Mouse (Mus musculus) NIH3T3 (cell line): Measurements from ENCODE around the gene Aldh16a1.
A peak's percentile ranks its signal among the peaks of the same experiment; 100 is the strongest.

ENCODE experiments used
- DNase-seq: peaks from one replicate; pipeline ENCODE4 v3.0.0-alpha.2; 2012; ENCODE audit warnings: low read depth

Aldh16a1 gene

GRCm38 (mm10) chr7:45154096-45154992, at the start of gene Aldh16a1, which contains the start of gene Pih1d1:
TSS of gene Aldh16a1 (minus strand) at chr7:45154584.
TSS of gene Pih1d1 (plus strand) at chr7:45154303.
- peak; percentile 98 for DNase-seq

- no peak for DNase-seq
Observed at GRCm38 (mm10) chr7:45202654-45203053, 48.3 kb upstream of the Aldh16a1 start.

- no peak for DNase-seq
Observed at GRCm38 (mm10) chr7:45198961-45199360, 44.6 kb upstream of the Aldh16a1 start.

- peak; percentile 92 for DNase-seq
Observed at GRCm38 (mm10) chr7:45198435-45198834, 44.1 kb upstream of the Aldh16a1 start.

GRCm38 (mm10) chr7:45196994-45197393, 42.6 kb upstream of the Aldh16a1 start:
- peak; percentile 44 for DNase-seq

- no peak for DNase-seq
Observed at GRCm38 (mm10) chr7:45196176-45196535, 41.8 kb upstream of the Aldh16a1 start.

- no peak for DNase-seq
Observed at GRCm38 (mm10) chr7:45195341-45196175, 41.2 kb upstream of the Aldh16a1 start.

- DNase-seq: no peak
Observed at GRCm38 (mm10) chr7:45193871-45194785, 39.7 kb upstream of the Aldh16a1 start.

- no peak for DNase-seq
Observed at GRCm38 (mm10) chr7:45193406-45193805, 39.0 kb upstream of the Aldh16a1 start.

GRCm38 (mm10) chr7:45192585-45193310, 38.4 kb upstream of the Aldh16a1 start:
- no peak for DNase-seq

- peak; percentile 66 for DNase-seq
Observed at GRCm38 (mm10) chr7:45191803-45192363, 37.5 kb upstream of the Aldh16a1 start.

GRCm38 (mm10) chr7:45191161-45191560, 36.8 kb upstream of the Aldh16a1 start:
- DNase-seq: no peak

GRCm38 (mm10) chr7:45190186-45190585, 35.8 kb upstream of the Aldh16a1 start:
- DNase-seq: peak; percentile 35

GRCm38 (mm10) chr7:45189600-45189999, 35.2 kb upstream of the Aldh16a1 start:
- no peak for DNase-seq

- DNase-seq: no peak
Observed at GRCm38 (mm10) chr7:45185921-45186320, 31.5 kb upstream of the Aldh16a1 start.

- DNase-seq: no peak
Observed at GRCm38 (mm10) chr7:45183672-45184071, 29.3 kb upstream of the Aldh16a1 start.

GRCm38 (mm10) chr7:45182606-45183005, 28.2 kb upstream of the Aldh16a1 start:
- no peak for DNase-seq

- DNase-seq: peak; percentile 25
Observed at GRCm38 (mm10) chr7:45182199-45182601, 27.8 kb upstream of the Aldh16a1 start.

GRCm38 (mm10) chr7:45181540-45181939, 27.2 kb upstream of the Aldh16a1 start:
- no peak for DNase-seq

GRCm38 (mm10) chr7:45180896-45181477, 26.6 kb upstream of the Aldh16a1 start, which contains the start of gene Pth2:
TSS of gene Pth2 (plus strand) at chr7:45180995.
- DNase-seq: no peak
